Mouse (Mus musculus) small intestine, adult 2 months (tissue): Measurements from ENCODE around the gene Lingo2.

Source experiments
- CTCF ChIP-seq: fragments of 200-500 bp; IDR thresholded peaks from 2 replicates; pipeline ENCODE4 v1.5.1; 2012; ENCODE audit warnings: low read depth, mild to moderate bottlenecking, control low read depth, inconsistent platforms, low read length, moderate library complexity, mixed read lengths; ENCODE audit not compliant: insufficient replicate concordance, insufficient read length; ENCODE audit errors: extremely low read depth
- POLR2A ChIP-seq: fragments of 200-500 bp; IDR thresholded peaks from 2 replicates; pipeline ENCODE4 v1.6.1; 2012; ENCODE audit warnings: low read depth, mild to moderate bottlenecking, control low read depth, inconsistent platforms, low read length, moderate library complexity

DNA sequence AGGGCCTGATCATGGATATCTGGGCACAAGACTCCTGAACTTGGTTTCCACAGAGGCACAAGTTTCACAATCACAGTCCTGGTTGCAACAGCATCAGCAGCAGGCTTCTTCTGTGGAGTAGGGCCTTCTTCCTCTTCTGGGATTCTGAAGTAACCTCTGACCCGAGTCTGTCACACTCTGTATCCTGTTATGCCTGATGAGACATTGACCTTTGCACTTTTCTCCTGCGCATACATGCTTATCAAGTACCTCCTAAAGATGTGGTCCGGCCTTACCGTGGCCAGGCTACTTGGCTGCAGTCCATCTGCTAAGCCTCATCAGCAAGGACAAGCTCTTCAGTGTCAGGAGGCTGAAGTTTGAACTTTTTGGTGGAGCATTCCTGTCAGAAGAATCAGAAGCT lies 937.4 kb downstream of the Lingo2 start:
- no peak for TF ChIP-seq POLR2A
- TF ChIP-seq CTCF, result no peak
